Mouse (Mus musculus) C2C12 (cell line): ENCODE results near the gene Ankrd17. TPM values are rescaled to one million over a fixed set of nuclear protein-coding genes. Genes with fewer than 3 reads are reported as not detected.

ENCODE experiments used
- H3K27me3 ChIP-seq: one replicate; pipeline ENCODE4 v1.6.1; 2011; ENCODE audit not compliant: control insufficient read depth, insufficient read depth, insufficient read length
- H3K36me3 ChIP-seq: one replicate; pipeline ENCODE4 v1.6.1; 2011; ENCODE audit not compliant: control insufficient read depth, insufficient read depth
- H3K4me3 ChIP-seq: one replicate; pipeline ENCODE4 v1.5.1; 2011; ENCODE audit warnings: mild to moderate bottlenecking, control low read depth; ENCODE audit not compliant: poor library complexity, insufficient read depth, severe bottlenecking
- H3K79me2 ChIP-seq: one replicate; pipeline ENCODE4 v1.6.1; 2011; ENCODE audit not compliant: control insufficient read depth, insufficient read depth
- H3K79me3 ChIP-seq: one replicate; pipeline ENCODE4 v1.6.1; 2011; ENCODE audit warnings: low read depth, control low read depth
- H3ac ChIP-seq: one replicate; pipeline ENCODE3; 2011; ENCODE audit warnings: low read depth; ENCODE audit not compliant: control insufficient read depth, insufficient read length
- CEBPB ChIP-seq: IDR thresholded peaks from one replicate; pipeline ENCODE4 v1.6.1; 2011; ENCODE audit warnings: low read depth, mild to moderate bottlenecking, control low read depth, moderate library complexity
- CTCF ChIP-seq: IDR thresholded peaks from one replicate; pipeline ENCODE4 v1.5.1; 2011; ENCODE audit not compliant: control insufficient read depth, insufficient read depth, insufficient read length
- FOSL1 ChIP-seq: IDR thresholded peaks from one replicate; pipeline ENCODE4 v1.8.0; 2011; ENCODE audit warnings: mild to moderate bottlenecking, low read length; ENCODE audit not compliant: poor library complexity, insufficient read depth, severe bottlenecking
- MAX ChIP-seq: IDR thresholded peaks from one replicate; pipeline ENCODE4 v1.6.1; 2011; ENCODE audit warnings: mild to moderate bottlenecking, control low read depth
- MYOD1 ChIP-seq: IDR thresholded peaks from one replicate; pipeline ENCODE4 v1.6.1; 2011; ENCODE audit warnings: low read depth; ENCODE audit not compliant: control insufficient read depth, insufficient read length
- MYOG ChIP-seq: IDR thresholded peaks from one replicate; pipeline ENCODE4 v1.6.1; 2011; ENCODE audit not compliant: control insufficient read depth, insufficient read length; ENCODE audit errors: extremely low read depth
- USF1 ChIP-seq: IDR thresholded peaks from one replicate; pipeline ENCODE4 v1.6.1; 2011; ENCODE audit warnings: low read depth, mild to moderate bottlenecking, control low read depth, moderate library complexity
- polyA plus RNA-seq: library from polyadenylated mRNA; unstranded; fragments of >200 nt; fragmentation: generic; extraction: Trizol; gene quantifications from one replicate; pipeline ENCODE4 v1.2.1, GENCODE M21; 2012; ENCODE audit warnings: missing spikeins

Ankrd17 gene
- polyA plus RNA-seq, 1 experiment, result 16.0 TPM

- no peaks in the 10 kb centered on the region for H3K79me3 ChIP-seq
- no peak overlapping the region for H3ac ChIP-seq
- H3K36me3 ChIP-seq, result no peaks in the 10 kb centered on the region
- peaks cover 7% of the 10 kb centered on the region for H3K27me3 ChIP-seq
- no peak for TF ChIP-seq CTCF
- no peak overlapping the region for H3K4me3 ChIP-seq
- H3K79me2 ChIP-seq, result no peaks in the 10 kb centered on the region
Measured at GRCm38 (mm10) chr5:90394322-90394721, 27.9 kb upstream of the Ankrd17 start.

GRCm38 (mm10) chr5:90393764-90394163 is 27.4 kb upstream of the Ankrd17 start:
- Histone ChIP-seq H3ac (no peak overlapping the region), H3K36me3 (no peaks in the 10 kb centered on the region), H3K79me3 (no peaks in the 10 kb centered on the region), H3K4me3 (no peak overlapping the region), H3K27me3 (peaks cover 7% of the 10 kb centered on the region), H3K79me2 (no peaks in the 10 kb centered on the region)
- TF ChIP-seq MYOG, result no peak
- TF ChIP-seq FOSL1, result no peak
- no peak for TF ChIP-seq MYOD1
- no peak for TF ChIP-seq MAX
- no peak for TF ChIP-seq CEBPB
- no peak for TF ChIP-seq USF1
- TF ChIP-seq CTCF, result no peak

GRCm38 (mm10) chr5:90383080-90383479 is 16.7 kb upstream of the Ankrd17 start:
- Histone ChIP-seq H3K79me2 (no peaks in the 10 kb centered on the region), H3K36me3 (no peaks in the 10 kb centered on the region), H3K4me3 (no peak overlapping the region), H3ac (no peak overlapping the region), H3K79me3 (no peaks in the 10 kb centered on the region), H3K27me3 (peaks cover 4% of the 10 kb centered on the region)
- TF ChIP-seq USF1 (no peak), FOSL1 (no peak), MYOD1 (no peak), MYOG (no peak), CTCF (no peak), MAX (no peak), CEBPB (no peak)

- TF ChIP-seq MYOG (no peak), CEBPB (no peak), CTCF (no peak), MAX (no peak), MYOD1 (no peak)
- Histone ChIP-seq H3K27me3 (no peaks in the 10 kb centered on the region), H3K4me3 (no peak overlapping the region), H3K79me3 (no peaks in the 10 kb centered on the region), H3ac (no peak overlapping the region), H3K79me2 (no peaks in the 10 kb centered on the region), H3K36me3 (no peaks in the 10 kb centered on the region)
Measured at GRCm38 (mm10) chr5:90381458-90381857, 15.1 kb upstream of the Ankrd17 start.

GRCm38 (mm10) chr5:90373708-90374107 is 7.3 kb upstream of the Ankrd17 start:
- no peak overlapping the region for H3ac ChIP-seq
- H3K27me3 ChIP-seq, result no peaks in the 10 kb centered on the region
- no peaks in the 10 kb centered on the region for H3K79me3 ChIP-seq
- no peaks in the 10 kb centered on the region for H3K79me2 ChIP-seq
- H3K4me3 ChIP-seq, result no peak overlapping the region
- no peaks in the 10 kb centered on the region for H3K36me3 ChIP-seq
- TF ChIP-seq MYOG, result no peak
- no peak for TF ChIP-seq MYOD1
- no peak for TF ChIP-seq CEBPB
- no peak for TF ChIP-seq CTCF
- TF ChIP-seq MAX, result no peak
- TF ChIP-seq FOSL1, result no peak
- TF ChIP-seq USF1, result no peak

GRCm38 (mm10) chr5:90370401-90370800 is 4.0 kb upstream of the Ankrd17 start:
- peaks cover 6% of the 10 kb centered on the region for H3K79me3 ChIP-seq
- H3K4me3 ChIP-seq, result no peak overlapping the region
- no peaks in the 10 kb centered on the region for H3K27me3 ChIP-seq
- H3ac ChIP-seq, result no peak overlapping the region
- peaks cover 22% of the 10 kb centered on the region for H3K79me2 ChIP-seq
- TF ChIP-seq CEBPB (no peak), CTCF (no peak)
- H3K36me3 ChIP-seq, result no peaks in the 10 kb centered on the region

- peaks cover 14% of the 10 kb centered on the region for H3K36me3 ChIP-seq
- H3K4me3 ChIP-seq, result peak within 1 kb of the TSS; percentile 89
- H3K79me3 ChIP-seq, result peaks cover 40% of the 10 kb centered on the region
- H3K79me2 ChIP-seq, result peaks cover 56% of the 10 kb centered on the region
- H3K27me3 ChIP-seq, result no peaks in the 10 kb centered on the region
- H3ac ChIP-seq, result peak within 1 kb of the TSS; percentile 91
- TF ChIP-seq MYOD1 (no peak), MYOG (no peak), FOSL1 (no peak), USF1 (no peak), CTCF (no peak), CEBPB (no peak), MAX (no peak)
Measured at GRCm38 (mm10) chr5:90367067-90367303, 608 bp upstream of the Ankrd17 start, which contains the start of gene Gm9958. Gene Gm9958 (plus strand): TSS chr5:90367204.
